Mouse (Mus musculus): ENCODE results near the gene Erv3.

Gene Erv3

GRCm38 (mm10) chr2:131813437-131813836 lies 46.1 kb downstream of the Erv3 start:
- CTCF ChIA-PET = interaction anchor here (0.6 to 4.9 kb wide), 15 partner anchors 10 to 283 kb away, joined by 3 to 67 read pairs (median 11); partner anchors contain the start of gene Prnd (in 1 of the 4)

GRCm38 (mm10) chr2:131812480-131813137 lies 46.9 kb downstream of the Erv3 start:
- POLR2A ChIA-PET = interaction anchor here in 3 of 4 experiments (0.8 to 1.8 kb wide), 4 partner anchors 97 to 267 kb away, joined by 3 to 5 read pairs (median 4); partner anchors contain the start of genes Prn (in 1 of the 3) and Prnp (in 1 of the 3)
- CTCF ChIA-PET = interaction anchor here (0.5 to 4.9 kb wide), 43 partner anchors 8 to 1050 kb away, joined by 3 to 67 read pairs (median 4); partner anchors contain the start of genes Adra1d (in 2 of the 4), Prnd (in 1 of the 4), Rassf2 (in 1 of the 4) and Rnf24 (in 1 of the 4)

More at GRCm38 (mm10) chr2:131813437-131813836, 46.1 kb downstream of the Erv3 start:
- POLR2A ChIA-PET = no interaction called here

- CTCF ChIA-PET = interaction anchor here (0.6 to 4.9 kb wide), 23 partner anchors 8 to 330 kb away, joined by 3 to 67 read pairs (median 5); partner anchors contain the start of gene Adra1d (in 1 of the 4)
- POLR2A ChIA-PET = interaction anchor here in 2 of 4 experiments (1.0 to 1.8 kb wide), 2 partner anchors 98 to 266 kb away, joined by 3 to 5 read pairs; partner anchors contain the start of genes Prn (in 1 of the 2) and Prnp (in 1 of the 2)
These were observed 47.9 kb downstream of the Erv3 start for GRCm38 (mm10) chr2:131811607-131812006.

GRCm38 (mm10) chr2:131808856-131809255 lies 50.7 kb downstream of the Erv3 start:
- POLR2A ChIA-PET = interaction anchor here in 2 of 4 experiments (0.6 to 1.3 kb wide), 3 partner anchors 131 to 778 kb away, joined by 3 to 6 read pairs (median 3); partner anchors contain the start of gene Rassf2 (in 1 of the 2)

GRCm38 (mm10) chr2:131807660-131808059 lies 51.9 kb downstream of the Erv3 start:
- POLR2A ChIA-PET = interaction anchor here in 2 of 4 experiments (0.6 to 1.1 kb wide), 2 partner anchors 48 to 102 kb away, joined by 4 read pairs; partner anchors contain the start of genes Prn (in 1 of the 2) and Prnp (in 1 of the 2)
- CTCF ChIA-PET = interaction anchor here (1.1 to 4.4 kb wide), 9 partner anchors 60 to 297 kb away, joined by 3 to 41 read pairs (median 5); no protein-coding TSS in a partner anchor

More at GRCm38 (mm10) chr2:131808856-131809255, 50.7 kb downstream of the Erv3 start:
- CTCF ChIA-PET = interaction anchor here in 3 of 4 experiments (0.6 to 4.4 kb wide), 5 partner anchors 263 to 959 kb away, joined by 3 to 41 read pairs (median 10); no protein-coding TSS in a partner anchor

- POLR2A ChIA-PET = interaction anchor here in 2 of 4 experiments (0.6 to 1.1 kb wide), 2 partner anchors 47 to 103 kb away, joined by 4 read pairs; partner anchors contain the start of genes Prn (in 1 of the 2) and Prnp (in 1 of the 2)
- CTCF ChIA-PET = interaction anchor here (0.8 to 4.4 kb wide), 8 partner anchors 14 to 264 kb away, joined by 3 to 41 read pairs (median 4); no protein-coding TSS in a partner anchor
These were observed 52.7 kb downstream of the Erv3 start for GRCm38 (mm10) chr2:131806863-131807262.

GRCm38 (mm10) chr2:131805306-131805705 lies 54.2 kb downstream of the Erv3 start:
- POLR2A ChIA-PET = no interaction called here
- CTCF ChIA-PET = no interaction called here

GRCm38 (mm10) chr2:131803801-131804200 lies 55.7 kb downstream of the Erv3 start:
- POLR2A ChIA-PET = interaction anchor here in 1 of 4 experiments (0.6 kb wide), 1 partner anchor 306 kb away, joined by 7 read pairs; no protein-coding TSS in a partner anchor
- CTCF ChIA-PET = interaction anchor here in 2 of 4 experiments (1.4 to 1.7 kb wide), 2 partner anchors 9 to 258 kb away, joined by 3 to 4 read pairs; no protein-coding TSS in a partner anchor
